Mouse (Mus musculus) MN1 (cell line): ENCODE measurements around the gene Dctn5.
A peak's percentile ranks its signal among the peaks of the same experiment; 100 is the strongest.

ENCODE experiments used
- DNase-seq: peaks from one replicate; pipeline ENCODE4 v3.0.0-alpha.2; 2016; ENCODE audit warnings: low spot score

The Dctn5 gene

GRCm38 (mm10) chr7:122132497-122133337, at the start of gene Dctn5, which contains the start of gene Palb2:
Gene Dctn5, plus strand, starts transcription at chr7:122133041.
Gene Palb2, minus strand, starts transcription at chr7:122132985.
- peak; percentile 98 for DNase-seq

- no peak for DNase-seq
Observed at GRCm38 (mm10) chr7:122087195-122087982, 45.5 kb upstream of the Dctn5 start.

DNA sequence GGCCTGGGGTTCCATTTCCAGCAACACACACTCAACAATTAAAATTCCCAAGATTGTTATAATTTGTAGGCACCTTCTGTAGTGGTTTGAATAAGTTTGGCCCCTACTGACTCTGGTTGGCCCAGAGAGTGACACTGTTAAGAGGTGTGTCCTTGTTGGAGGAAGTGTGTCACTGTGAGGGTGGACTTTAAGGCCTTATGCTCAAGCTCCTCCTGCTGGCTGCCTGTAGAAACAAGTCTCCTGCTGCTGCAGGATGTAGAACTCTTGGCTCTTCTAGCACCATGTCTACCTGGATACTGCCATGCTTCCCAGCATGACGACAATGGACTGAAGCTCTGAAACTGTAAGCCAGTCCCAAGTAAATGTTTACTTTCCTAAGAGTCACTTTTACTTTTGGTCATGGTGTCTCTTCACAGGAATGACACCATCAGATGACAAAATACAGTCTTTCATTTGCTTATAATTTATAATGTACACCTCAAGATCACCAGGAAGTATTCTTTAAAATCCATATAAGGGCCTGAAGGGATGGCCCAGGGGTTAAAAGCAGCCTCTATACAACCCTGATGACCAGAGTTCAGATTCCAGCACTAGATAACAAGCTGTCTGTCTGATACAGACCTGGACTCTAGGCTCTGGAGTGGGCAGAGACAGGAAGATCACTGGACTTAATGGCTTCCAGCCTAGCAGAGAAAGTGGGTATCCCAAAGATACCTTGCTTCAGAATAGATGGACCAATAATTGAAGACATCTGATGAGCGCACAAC, 38.1 kb upstream of the Dctn5 start:
- DNase-seq: no peak

DNA sequence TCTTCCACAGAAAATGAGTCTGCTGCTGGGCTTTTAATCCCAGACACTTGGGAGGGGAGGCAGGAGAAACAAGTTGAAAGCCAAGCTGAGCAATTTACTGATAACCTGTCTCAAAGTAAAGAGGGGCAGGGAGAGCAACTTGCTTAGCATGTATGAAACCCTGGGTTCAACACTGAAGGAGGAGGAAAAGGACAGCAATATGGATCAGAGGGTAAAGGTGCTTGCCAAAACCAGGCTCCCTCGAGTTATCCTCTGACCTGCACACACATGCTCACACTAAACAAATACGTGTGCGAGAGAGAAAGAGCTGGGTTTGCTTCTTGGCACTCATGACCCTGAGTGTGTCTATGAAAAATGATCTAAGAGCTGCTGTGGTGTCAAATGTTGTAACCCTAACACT, 34.8 kb upstream of the Dctn5 start:
- DNase-seq: no peak

- peak; percentile 68 for DNase-seq
Observed at GRCm38 (mm10) chr7:122099222-122099621, 33.6 kb upstream of the Dctn5 start.

GRCm38 (mm10) chr7:122101014-122101746, 31.7 kb upstream of the Dctn5 start:
- peak; percentile 43 for DNase-seq

- DNase-seq: peak; percentile 95
Observed at GRCm38 (mm10) chr7:122101747-122102244, 31.0 kb upstream of the Dctn5 start, which contains the start of gene Ndufab1. Gene Ndufab1, minus strand, starts transcription at chr7:122101886.

GRCm38 (mm10) chr7:122108206-122108605, 24.6 kb upstream of the Dctn5 start:
- no peak for DNase-seq

GRCm38 (mm10) chr7:122123518-122123917, 9.3 kb upstream of the Dctn5 start:
- no peak for DNase-seq

DNA sequence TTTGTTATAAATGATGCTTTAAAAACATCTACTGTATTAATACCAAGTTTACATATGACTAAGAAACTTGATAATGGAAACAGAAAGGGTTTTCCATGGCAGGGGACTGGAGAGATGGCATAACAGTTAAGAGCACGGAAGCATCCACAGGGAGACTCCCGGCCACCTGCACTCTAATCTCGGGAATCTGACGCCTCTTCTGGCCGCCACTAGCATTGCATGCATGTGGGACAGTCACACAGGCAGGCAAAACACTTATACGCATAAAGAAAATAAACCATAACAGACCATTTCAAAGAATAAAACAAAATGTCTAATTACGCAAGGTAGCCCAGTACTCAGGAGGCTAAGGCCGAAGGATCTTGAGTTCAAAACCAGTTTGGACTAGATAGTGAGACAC, 7.2 kb upstream of the Dctn5 start:
- no peak for DNase-seq

DNA sequence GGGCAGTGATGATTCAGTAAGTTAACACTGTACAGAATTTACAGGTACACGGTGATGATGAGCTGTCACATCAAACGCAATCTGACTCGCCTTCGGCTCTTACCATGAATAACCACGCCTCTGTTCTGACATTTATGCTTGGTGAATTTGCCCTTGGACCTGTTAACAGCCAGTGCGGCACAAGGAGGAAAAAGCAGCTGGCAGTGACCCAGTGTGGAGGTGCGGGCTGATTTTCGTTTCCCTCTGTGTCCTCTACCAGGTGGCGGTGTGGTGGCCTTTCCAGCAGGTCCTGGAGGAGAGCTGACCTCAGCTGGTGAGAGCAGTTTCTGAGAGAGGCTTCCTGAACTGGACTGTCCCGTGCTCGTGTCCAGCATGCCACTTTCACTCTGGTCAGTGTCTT, 5.9 kb upstream of the Dctn5 start:
- DNase-seq: no peak

DNA sequence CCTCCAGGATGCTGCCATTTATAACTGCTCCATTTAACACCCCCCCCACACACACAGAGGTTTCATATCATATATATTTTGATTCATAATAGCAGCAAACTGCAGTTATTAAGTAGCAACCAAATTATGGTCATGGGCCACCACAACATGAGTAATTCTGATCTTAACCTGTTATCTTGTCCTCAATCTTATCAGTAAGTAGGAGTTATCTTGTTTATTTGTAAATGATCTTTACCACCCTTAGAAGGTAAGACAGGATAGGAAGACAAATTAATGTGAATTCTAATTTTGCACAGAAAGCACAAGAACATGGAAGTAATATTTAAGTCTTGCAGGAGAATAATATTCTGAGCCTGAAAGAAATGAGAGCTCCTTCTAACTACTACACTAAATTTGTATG, 1.0 kb upstream of the Dctn5 start:
- no peak for DNase-seq

- no peak for DNase-seq
Observed at GRCm38 (mm10) chr7:122133338-122133625, 441 bp downstream of the Dctn5 start.

DNA sequence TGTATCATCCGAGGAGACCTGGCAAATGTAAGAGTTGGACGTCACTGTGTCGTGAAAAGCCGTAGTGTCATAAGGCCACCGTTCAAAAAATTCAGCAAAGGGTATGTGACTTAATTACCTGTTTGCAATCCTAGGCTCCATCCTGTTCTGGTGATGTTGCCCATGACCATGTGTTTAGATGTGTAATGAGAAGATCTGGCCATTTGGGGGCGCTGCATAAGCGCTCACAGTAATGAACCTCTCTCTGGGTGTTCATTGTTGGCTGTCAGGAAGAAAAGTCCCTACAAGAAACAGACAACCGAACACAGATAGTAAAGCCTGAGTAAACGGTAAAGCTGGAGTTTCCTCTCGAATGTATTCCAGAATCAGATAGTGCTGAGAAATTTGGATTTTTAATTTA, 2.2 kb downstream of the Dctn5 start:
- DNase-seq: peak; percentile 12

DNA sequence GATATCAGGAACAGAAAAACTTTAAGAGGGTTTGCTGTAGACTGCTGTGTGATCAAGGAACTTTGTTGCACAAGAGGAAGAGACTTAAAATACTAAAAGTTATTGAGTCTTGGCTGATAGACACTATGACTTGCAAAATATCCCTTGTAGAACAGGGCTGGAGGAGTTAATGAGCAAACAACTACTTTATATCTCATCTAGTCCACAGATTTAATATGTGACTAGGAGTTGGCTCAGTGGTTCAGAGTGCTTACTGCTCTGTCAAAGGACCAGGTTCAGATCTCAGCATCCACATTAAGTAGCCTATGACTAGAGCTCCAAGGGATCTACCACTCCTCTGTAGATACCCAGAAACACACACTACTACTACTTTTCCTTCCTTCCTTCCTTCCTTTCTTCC, 4.2 kb downstream of the Dctn5 start:
- DNase-seq: no peak

- no peak for DNase-seq
Observed at GRCm38 (mm10) chr7:122138190-122138589, 5.3 kb downstream of the Dctn5 start.

- DNase-seq: no peak
Observed at GRCm38 (mm10) chr7:122140991-122141390, 8.2 kb downstream of the Dctn5 start.

GRCm38 (mm10) chr7:122152473-122152872, 19.6 kb downstream of the Dctn5 start:
- DNase-seq: no peak

- DNase-seq: no peak
Observed at GRCm38 (mm10) chr7:122158488-122158887, 25.6 kb downstream of the Dctn5 start.

DNA sequence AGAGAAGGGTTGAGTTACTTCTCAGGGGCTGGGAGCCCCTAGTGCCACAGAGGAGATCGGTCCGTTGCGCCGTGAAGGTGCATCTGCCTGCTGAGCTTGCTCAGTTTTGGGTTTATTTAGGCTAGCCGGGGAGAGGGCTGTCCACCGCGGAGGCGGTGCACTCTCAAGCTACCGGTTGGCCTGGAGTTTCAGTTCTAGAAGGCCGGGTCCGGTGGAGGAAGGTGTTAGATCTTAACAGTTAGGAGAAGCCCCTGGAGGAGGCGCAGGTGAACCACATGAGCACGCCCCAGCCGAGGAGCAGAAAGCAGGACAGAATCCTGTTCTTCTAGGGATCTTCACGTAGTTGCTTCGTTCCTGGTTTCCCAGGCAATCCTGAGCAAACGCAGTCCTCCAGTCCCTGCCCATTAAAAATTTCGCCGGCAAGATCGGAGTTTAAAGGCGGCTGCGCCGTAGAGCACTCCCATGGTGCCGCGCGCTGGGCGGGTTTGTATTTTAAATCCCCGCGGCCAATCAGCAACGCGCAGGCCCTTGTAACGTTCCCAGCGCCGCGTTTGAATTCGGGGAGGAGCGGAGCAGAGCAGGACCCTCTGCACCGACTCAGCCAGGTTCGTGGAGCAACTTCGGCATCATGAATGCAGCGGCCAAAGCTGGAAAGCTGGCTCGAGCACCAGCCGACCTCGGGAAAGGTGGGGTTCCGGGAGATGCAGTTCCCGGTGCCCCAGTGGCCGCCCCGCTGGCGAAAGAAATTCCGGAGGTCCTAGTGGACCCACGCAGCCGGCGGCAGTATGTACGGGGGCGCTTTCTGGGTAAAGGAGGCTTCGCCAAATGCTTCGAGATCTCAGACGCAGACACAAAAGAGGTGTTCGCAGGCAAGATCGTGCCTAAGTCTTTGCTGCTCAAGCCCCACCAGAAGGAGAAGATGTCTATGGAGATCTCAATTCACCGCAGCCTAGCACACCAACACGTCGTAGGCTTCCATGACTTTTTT, 26.4 kb downstream of the Dctn5 start, which contains the start of gene Plk1:
Plk1 (plus strand) TSS at position 525 of the 988 bp plus-strand sequence.
- peak; percentile 89 for DNase-seq
